Mouse (Mus musculus) mouse embryonic stem cell (cell line): ENCODE results near the gene Xrra1.

Experiments
- in situ Hi-C, 2 experiments: fragments of 300-500 bp; cut with MboI; formaldehyde crosslinking; loops; 1 replicate in 1 of 2; 3 replicates in 1 of 2; pipeline ENCODE4 v1.14.3; 2019 to 2020; ENCODE audit warnings: low sequenced_read_pairs in 2 of 2, low pct_unique_long_range_greater_than_20kb in 1 of 2, mixed read lengths in 1 of 2; ENCODE audit not compliant: unreplicated experiment in 1 of 2

Xrra1 gene

DNA sequence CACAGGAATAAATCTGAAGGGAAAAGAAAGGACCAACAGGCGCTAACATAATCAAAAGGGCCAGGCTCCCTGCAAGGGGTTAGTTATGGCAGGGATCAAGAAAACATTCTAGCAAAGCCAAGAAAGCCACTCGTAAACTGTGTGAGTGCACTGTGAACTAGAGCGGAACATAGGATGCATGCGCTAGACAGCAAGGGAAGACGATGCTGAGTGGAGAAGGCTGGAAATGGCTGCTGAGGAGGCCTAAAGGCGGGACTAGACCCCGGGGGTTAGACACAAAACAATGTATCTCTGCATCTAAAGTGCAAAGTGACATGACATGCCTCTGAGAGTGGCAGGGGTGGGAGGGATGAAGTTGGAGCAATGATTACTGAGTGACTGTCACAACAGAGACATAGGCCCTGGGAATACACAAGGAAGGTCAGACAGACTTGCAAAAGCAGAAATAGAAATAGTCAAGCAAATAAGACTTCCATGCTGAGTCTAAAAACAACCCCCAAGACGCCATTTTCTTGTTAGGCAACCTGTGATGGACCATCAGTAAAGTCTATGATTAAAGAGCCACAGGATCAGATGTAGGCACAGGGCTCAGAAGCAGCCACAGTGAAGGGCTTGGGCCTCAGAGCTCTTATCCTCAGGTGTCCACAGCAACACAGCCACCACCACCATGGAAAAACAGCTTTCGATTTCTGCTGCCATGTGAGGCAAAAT, 107.2 kb downstream of the Xrra1 start:
- in situ Hi-C loops: no loop called here
